Mouse (Mus musculus) lung, adult 2 months (tissue): ENCODE results near the gene Slc23a2.

Experiments used
- CTCF ChIP-seq: fragments of 200-500 bp; IDR thresholded peaks from 2 replicates; pipeline ENCODE4 v1.5.1; 2011; ENCODE audit warnings: mild to moderate bottlenecking, low read length, control low read depth; ENCODE audit not compliant: insufficient read depth
- POLR2A ChIP-seq: fragments of 200-500 bp; IDR thresholded peaks from 2 replicates; pipeline ENCODE4 v1.6.1; 2011; ENCODE audit warnings: low read depth, mild to moderate bottlenecking, control low read depth, low read length, borderline replicate concordance; ENCODE audit errors: extremely low read depth

GRCm38 (mm10) chr2:132121050-132121449 lies 23.9 kb downstream of the Slc23a2 start:
- no peak for TF ChIP-seq CTCF
- TF ChIP-seq POLR2A = no peak
